Mouse (Mus musculus) stomach, embryonic 14.5 days (tissue): ENCODE measurements around the gene Gsg1. TPM values are rescaled to one million over a fixed set of nuclear protein-coding genes. Genes with fewer than 3 reads are reported as not detected.

ENCODE experiments used
- ATAC-seq: fragments of 200-750 bp; cut with Nextera tagmentation; 2 replicates; pipeline ENCODE4 v1.8.0; 2017; ENCODE audit warnings: low read depth, moderate TSS enrichment; ENCODE audit not compliant: insufficient number of reproducible peaks, insufficient read depth, low FRiP score
- H3K27ac ChIP-seq: fragments of 300-500 bp; sonication (generic); 2 replicates; pipeline ENCODE4 v1.5.1; 2014; ENCODE audit warnings: mild to moderate bottlenecking, low read length, moderate library complexity, mixed read lengths
- H3K27me3 ChIP-seq: fragments of 300-500 bp; sonication (generic); 2 replicates; pipeline ENCODE4 v1.6.1; 2014; ENCODE audit warnings: low read length, control low read depth, mixed read lengths; ENCODE audit not compliant: control insufficient read depth, insufficient read depth
- H3K36me3 ChIP-seq: fragments of 300-500 bp; sonication (generic); 2 replicates; pipeline ENCODE4 v1.6.1; 2014; ENCODE audit warnings: mild to moderate bottlenecking, control low read depth, low read length, moderate library complexity, mixed read lengths; ENCODE audit not compliant: control insufficient read depth, insufficient read depth
- H3K4me1 ChIP-seq: fragments of 300-500 bp; sonication (generic); 2 replicates; pipeline ENCODE4 v1.6.1; 2014; ENCODE audit warnings: low read length, control low read depth, mixed read lengths; ENCODE audit not compliant: control insufficient read depth, insufficient read depth
- H3K4me2 ChIP-seq: fragments of 300-500 bp; sonication (generic); replicated peaks from 2 replicates; pipeline ENCODE4 v1.6.1; 2014; ENCODE audit warnings: low read depth, low read length, control low read depth
- H3K4me3 ChIP-seq: fragments of 300-500 bp; sonication (generic); 2 replicates; pipeline ENCODE4 v1.5.1; 2014; ENCODE audit warnings: low read depth, low read length, control low read depth
- H3K9ac ChIP-seq: fragments of 300-500 bp; sonication (generic); replicated peaks from 2 replicates; pipeline ENCODE4 v1.6.1; 2014; ENCODE audit warnings: low read depth, mild to moderate bottlenecking, control low read depth, low read length, moderate library complexity, mixed read lengths
- H3K9me3 ChIP-seq: fragments of 300-500 bp; sonication (generic); 2 replicates; pipeline ENCODE4 v1.6.1; 2016; ENCODE audit warnings: low read depth, low read length, control low read depth; ENCODE audit not compliant: control insufficient read depth
- WGBS: fragments of 180-500 bp; shearing (Covaris S2); extraction: QIAGEN DNeasy Blood & Tissue Kit; methylation state at CpG from one replicate; pipeline ENCODE4 v1.1.7; 2014; 5-methylcytosine and 5-hydroxymethylcytosine counted together
- polyA plus RNA-seq: library from polyadenylated mRNA; unstranded; fragments of >200 nt; fragmentation: Nextera tagmentation; extraction: Ambion mirVana; gene quantifications from 2 replicates; pipeline ENCODE4 v1.2.1, GENCODE M21; 2014

Gene Gsg1
- polyA plus RNA-seq, 1 experiment from 2014 or later: 0.65 TPM

DNA sequence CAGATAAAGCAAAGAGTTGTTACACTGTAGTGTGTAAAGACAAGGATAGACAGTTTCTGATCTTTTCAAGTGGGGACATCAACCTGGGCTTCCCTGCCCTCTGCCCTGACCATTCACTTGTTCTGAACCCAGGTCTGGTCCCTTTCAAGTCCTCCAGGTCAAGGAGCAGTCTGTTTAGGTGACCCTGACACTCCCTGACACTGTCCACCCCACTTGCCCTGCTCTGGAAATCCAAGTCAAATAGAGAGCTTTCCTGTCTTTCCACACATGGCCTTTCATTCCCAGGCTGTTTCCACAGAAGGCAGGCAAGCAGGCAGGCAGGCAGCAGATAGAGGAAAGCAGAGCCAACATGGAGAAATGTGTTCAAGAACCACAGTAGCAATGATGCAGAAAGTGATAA, 14.2 kb upstream of the Gsg1 start:
- Histone ChIP-seq H3K9me3 (no peaks in the 10 kb centered on the region), H3K36me3 (no peaks in the 10 kb centered on the region), H3K4me3 (no peak overlapping the region), H3K27ac (no peak overlapping the region), H3K4me1 (no peaks in the 10 kb centered on the region), H3K27me3 (no peaks in the 10 kb centered on the region), H3K9ac (no peak overlapping the region), H3K4me2 (no peak overlapping the region)
- ATAC-seq: no peak

GRCm38 (mm10) chr6:135267221-135267620, 13.1 kb upstream of the Gsg1 start:
- Histone ChIP-seq H3K4me1 (no peaks in the 10 kb centered on the region), H3K9ac (no peak overlapping the region), H3K4me2 (no peak overlapping the region), H3K27ac (no peak overlapping the region), H3K9me3 (no peaks in the 10 kb centered on the region), H3K27me3 (no peaks in the 10 kb centered on the region), H3K4me3 (no peak overlapping the region), H3K36me3 (no peaks in the 10 kb centered on the region)
- 70% methylated on average over 3 of the region's 3 CpGs for WGBS
- no peak for ATAC-seq

GRCm38 (mm10) chr6:135266056-135266455, 11.9 kb upstream of the Gsg1 start:
- Histone ChIP-seq H3K4me2 (no peak overlapping the region), H3K4me1 (no peaks in the 10 kb centered on the region), H3K4me3 (no peak overlapping the region), H3K27ac (no peak overlapping the region), H3K9me3 (no peaks in the 10 kb centered on the region), H3K36me3 (no peaks in the 10 kb centered on the region), H3K9ac (no peak overlapping the region), H3K27me3 (no peaks in the 10 kb centered on the region)
- WGBS: 100% methylated on average over 1 of the region's 1 CpGs
- ATAC-seq: no peak

GRCm38 (mm10) chr6:135264136-135264535, 10.0 kb upstream of the Gsg1 start:
- Histone ChIP-seq H3K4me2 (no peak overlapping the region), H3K27me3 (no peaks in the 10 kb centered on the region), H3K9ac (no peak overlapping the region), H3K9me3 (no peaks in the 10 kb centered on the region), H3K4me1 (no peaks in the 10 kb centered on the region), H3K27ac (no peak overlapping the region), H3K36me3 (no peaks in the 10 kb centered on the region), H3K4me3 (no peak overlapping the region)
- WGBS: 95% methylated on average over 6 of the region's 6 CpGs
- no peak for ATAC-seq

- Histone ChIP-seq H3K27ac (no peak overlapping the region), H3K36me3 (no peaks in the 10 kb centered on the region), H3K9me3 (no peaks in the 10 kb centered on the region), H3K27me3 (no peaks in the 10 kb centered on the region), H3K9ac (no peak overlapping the region), H3K4me3 (no peak overlapping the region), H3K4me2 (no peak overlapping the region), H3K4me1 (no peaks in the 10 kb centered on the region)
- ATAC-seq: no peak
- 57% methylated on average over 2 of the region's 2 CpGs for WGBS
Observed at GRCm38 (mm10) chr6:135262565-135262964, 8.4 kb upstream of the Gsg1 start.

DNA sequence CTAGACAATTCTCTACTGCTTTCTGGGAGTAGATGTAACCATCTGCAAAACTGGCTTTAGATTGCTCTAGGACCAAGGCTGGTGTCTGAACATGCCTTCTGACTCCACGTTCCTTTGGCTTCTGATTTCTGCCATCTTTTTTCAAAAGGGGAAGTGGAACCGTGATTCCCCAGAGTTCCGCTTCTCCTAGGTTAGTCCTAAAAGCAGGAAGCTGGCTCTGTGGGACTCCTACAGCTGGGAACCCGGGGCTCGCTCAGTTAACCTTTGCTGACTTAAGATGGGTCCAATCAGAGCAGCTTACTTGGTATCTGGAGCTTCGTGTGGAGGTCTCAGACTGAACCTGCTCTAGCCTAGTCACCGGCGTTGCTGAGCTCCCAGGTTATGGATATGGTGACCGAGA, 7.0 kb upstream of the Gsg1 start:
- ATAC-seq: no peak
- Histone ChIP-seq H3K27me3 (no peaks in the 10 kb centered on the region), H3K36me3 (no peaks in the 10 kb centered on the region), H3K4me2 (no peak overlapping the region), H3K27ac (no peak overlapping the region), H3K9me3 (no peaks in the 10 kb centered on the region), H3K9ac (no peak overlapping the region), H3K4me3 (no peak overlapping the region), H3K4me1 (no peaks in the 10 kb centered on the region)
- 88% methylated on average over 9 of the region's 9 CpGs for WGBS

DNA sequence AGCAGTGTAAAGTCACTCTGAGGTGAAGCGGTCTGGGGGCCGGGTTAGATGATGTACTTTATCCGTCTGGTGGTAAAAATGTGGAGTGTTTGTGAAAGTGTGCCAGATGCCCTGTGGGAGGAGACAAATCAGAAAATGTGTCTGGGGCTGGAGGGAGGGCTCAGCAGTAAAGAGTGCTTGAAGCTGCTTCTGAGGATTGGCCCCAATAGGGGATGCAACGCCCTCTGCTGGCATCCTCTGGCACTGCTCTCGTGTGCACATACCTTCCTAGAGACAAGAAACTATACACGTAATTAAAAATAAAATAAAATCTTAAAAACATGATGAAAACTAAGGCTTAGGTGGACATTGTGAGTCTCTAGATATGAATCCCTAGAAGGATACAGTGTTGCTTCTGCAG, 6.3 kb upstream of the Gsg1 start:
- Histone ChIP-seq H3K9me3 (peaks cover 3% of the 10 kb centered on the region; the same call in 1 of the 2 replicates), H3K4me2 (no peak overlapping the region)
- 89% methylated on average over 6 of the region's 6 CpGs for WGBS

DNA sequence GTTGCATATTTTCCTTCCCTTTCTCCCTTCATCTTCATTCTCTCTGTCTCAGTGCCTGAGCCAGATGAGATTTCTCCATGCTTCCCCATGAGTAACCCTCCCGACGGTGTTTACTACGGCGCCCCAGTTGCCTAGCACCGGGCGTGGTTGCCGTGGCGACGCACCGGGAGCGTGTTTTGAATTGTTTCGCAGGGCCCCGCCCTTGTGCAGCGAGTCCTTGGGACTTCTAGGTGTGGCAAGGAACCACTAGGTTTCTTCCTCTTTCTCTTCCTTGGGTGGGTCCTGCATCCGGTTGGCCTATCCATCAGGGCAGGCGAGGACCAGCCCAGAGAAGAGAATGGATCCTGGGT, 1.4 kb downstream of the Gsg1 start:
- H3K4me2 ChIP-seq: peak overlapping the region; percentile 32
- 5% methylated on average over 16 of the region's 16 CpGs for WGBS
- ATAC-seq: peak; percentile 82
- H3K27me3 ChIP-seq: no peaks in the 10 kb centered on the region
- no peak overlapping the region for H3K4me3 ChIP-seq
- peak overlapping the region; percentile 40; the same call in 1 of the 2 replicates for H3K27ac ChIP-seq
- peaks cover 22% of the 10 kb centered on the region for H3K4me1 ChIP-seq
- peaks cover 3% of the 10 kb centered on the region; the same call in 1 of the 2 replicates for H3K9me3 ChIP-seq
- no peak overlapping the region for H3K9ac ChIP-seq
- no peaks in the 10 kb centered on the region for H3K36me3 ChIP-seq

More for the DNA sequence above, 6.3 kb upstream of the Gsg1 start:
- ATAC-seq: no peak
- Histone ChIP-seq H3K4me1 (no peaks in the 10 kb centered on the region), H3K36me3 (no peaks in the 10 kb centered on the region), H3K9ac (no peak overlapping the region), H3K27me3 (no peaks in the 10 kb centered on the region), H3K4me3 (no peak overlapping the region), H3K27ac (no peak overlapping the region)

GRCm38 (mm10) chr6:135251849-135252727, 2.1 kb downstream of the Gsg1 start:
- peaks cover 3% of the 10 kb centered on the region; the same call in 1 of the 2 replicates for H3K9me3 ChIP-seq
- no peak overlapping the region for H3K4me3 ChIP-seq
- H3K9ac ChIP-seq: no peak overlapping the region
- peak overlapping the region; percentile 32 for H3K4me2 ChIP-seq
- no peaks in the 10 kb centered on the region for H3K27me3 ChIP-seq
- H3K36me3 ChIP-seq: no peaks in the 10 kb centered on the region
- H3K4me1 ChIP-seq: peaks cover 22% of the 10 kb centered on the region
- H3K27ac ChIP-seq: peak overlapping the region; percentile 40
- 52% methylated on average over 24 of the region's 24 CpGs for WGBS
- ATAC-seq: no peak
